Mouse (Mus musculus) kidney, postnatal 0 days (tissue): ENCODE results near the gene Prkca. TPM values are rescaled to one million over a fixed set of nuclear protein-coding genes. Genes with fewer than 3 reads are reported as not detected.

ENCODE experiments used
- ATAC-seq: fragments of 200-750 bp; cut with Nextera tagmentation; replicated peaks from 2 replicates; pipeline ENCODE4 v1.8.0; 2017; ENCODE audit warnings: low read depth, moderate number of reproducible peaks, moderate TSS enrichment, moderate library complexity; ENCODE audit not compliant: low FRiP score
- DNase-seq: peaks from one replicate; pipeline ENCODE4 v3.0.0-alpha.2; 2016; ENCODE audit warnings: low spot score
- H3K27ac ChIP-seq: fragments of 300-500 bp; sonication (generic); 2 replicates; pipeline ENCODE4 v1.5.1; 2014; ENCODE audit warnings: mild to moderate bottlenecking
- H3K27me3 ChIP-seq: fragments of 300-500 bp; sonication (generic); 2 replicates; pipeline ENCODE4 v1.6.1; 2014; ENCODE audit warnings: low read length, mixed read lengths; ENCODE audit not compliant: insufficient read depth
- H3K36me3 ChIP-seq: fragments of 300-500 bp; sonication (generic); 2 replicates; pipeline ENCODE4 v1.6.1; 2014; ENCODE audit warnings: low read length, mixed read lengths; ENCODE audit not compliant: insufficient read depth
- H3K4me1 ChIP-seq: fragments of 300-500 bp; sonication (generic); replicated peaks from 2 replicates; pipeline ENCODE4 v1.6.1; 2014; ENCODE audit warnings: antibody characterized with exemption, low read length, mixed read lengths; ENCODE audit not compliant: insufficient read depth
- H3K4me2 ChIP-seq: fragments of 300-500 bp; sonication (generic); 2 replicates; pipeline ENCODE4 v1.6.1; 2014; ENCODE audit warnings: mild to moderate bottlenecking, low read length, moderate library complexity, mixed read lengths
- H3K4me3 ChIP-seq: fragments of 300-500 bp; sonication (generic); replicated peaks from 2 replicates; pipeline ENCODE4 v1.5.1; 2014; ENCODE audit warnings: low read depth, low read length
- H3K9ac ChIP-seq: fragments of 300-500 bp; sonication (generic); 2 replicates; pipeline ENCODE4 v1.6.1; 2014; ENCODE audit warnings: low read depth, low read length
- H3K9me3 ChIP-seq: fragments of 300-500 bp; sonication (generic); replicated peaks from 2 replicates; pipeline ENCODE4 v1.6.1; 2016; ENCODE audit warnings: low read length, inconsistent platforms, mixed read lengths
- CTCF ChIP-seq: IDR thresholded peaks from 2 replicates; pipeline ENCODE4 v1.5.1; 2016; ENCODE audit warnings: antibody characterized with exemption, low read depth, mild to moderate bottlenecking, moderate library complexity
- WGBS: fragments of 180-500 bp; shearing (Covaris S2); extraction: QIAGEN DNeasy Blood & Tissue Kit; methylation state at CpG from one replicate; pipeline ENCODE4 v1.1.7; 2014; 5-methylcytosine and 5-hydroxymethylcytosine counted together
- polyA plus RNA-seq: library from polyadenylated mRNA; unstranded; fragments of >200 nt; fragmentation: Nextera tagmentation; extraction: Ambion mirVana; gene quantifications from 2 replicates; pipeline ENCODE4 v1.2.1, GENCODE M21; 2015

The Prkca gene
- polyA plus RNA-seq, 1 experiment from 2014 or later: 9.3 TPM

GRCm38 (mm10) chr11:108240924-108241498, 102.7 kb downstream of the Prkca start:
- no peak for TF ChIP-seq CTCF
- WGBS: 67% methylated on average over 11 of the region's 11 CpGs
- no peaks in the 10 kb centered on the region for H3K36me3 ChIP-seq
- no peaks in the 10 kb centered on the region for H3K27me3 ChIP-seq
- no peak overlapping the region for H3K4me2 ChIP-seq
- H3K4me1 ChIP-seq: peaks cover 13% of the 10 kb centered on the region; the same call in 1 of the 2 replicates
- no peak overlapping the region for H3K9ac ChIP-seq
- H3K9me3 ChIP-seq: no peaks in the 10 kb centered on the region
- DNase-seq: no peak
- no peak for ATAC-seq
- no peak overlapping the region for H3K27ac ChIP-seq
- H3K4me3 ChIP-seq: no peak overlapping the region

GRCm38 (mm10) chr11:108239173-108239572, 104.6 kb downstream of the Prkca start:
- no peaks in the 10 kb centered on the region for H3K36me3 ChIP-seq
- H3K27ac ChIP-seq: no peak overlapping the region
- no peaks in the 10 kb centered on the region for H3K27me3 ChIP-seq
- peaks cover 17% of the 10 kb centered on the region; the same call in 1 of the 2 replicates for H3K4me1 ChIP-seq
- H3K9me3 ChIP-seq: no peaks in the 10 kb centered on the region
- ATAC-seq (no peak), DNase-seq (peak; percentile 63)
- H3K9ac ChIP-seq: no peak overlapping the region
- no peak overlapping the region for H3K4me2 ChIP-seq
- WGBS: 44% methylated on average over 4 of the region's 4 CpGs
- H3K4me3 ChIP-seq: no peak overlapping the region
- no peak for TF ChIP-seq CTCF

- H3K4me2 ChIP-seq: no peak overlapping the region
- TF ChIP-seq CTCF: no peak
- no peaks in the 10 kb centered on the region for H3K27me3 ChIP-seq
- DNase-seq: no peak
- H3K9me3 ChIP-seq: no peaks in the 10 kb centered on the region
- WGBS: 32% methylated on average over 10 of the region's 10 CpGs
- no peaks in the 10 kb centered on the region for H3K36me3 ChIP-seq
- ATAC-seq: no peak
- H3K27ac ChIP-seq: 0 out of 2 replicates have a peak overlapping the region, but pooled peaks have one; percentile 36
- H3K4me1 ChIP-seq: peaks cover 17% of the 10 kb centered on the region; the same call in 1 of the 2 replicates
- no peak overlapping the region for H3K4me3 ChIP-seq
- no peak overlapping the region for H3K9ac ChIP-seq
Observed at GRCm38 (mm10) chr11:108236754-108237428, 106.8 kb downstream of the Prkca start.

GRCm38 (mm10) chr11:108236195-108236594, 107.5 kb downstream of the Prkca start:
- H3K4me2 ChIP-seq: no peak overlapping the region
- H3K4me1 ChIP-seq: peaks cover 17% of the 10 kb centered on the region; the same call in 1 of the 2 replicates
- no peak overlapping the region for H3K4me3 ChIP-seq
- H3K9me3 ChIP-seq: no peaks in the 10 kb centered on the region
- no peak for DNase-seq
- TF ChIP-seq CTCF: no peak
- no peak overlapping the region for H3K9ac ChIP-seq
- H3K36me3 ChIP-seq: no peaks in the 10 kb centered on the region
- no peaks in the 10 kb centered on the region for H3K27me3 ChIP-seq
- no peak overlapping the region for H3K27ac ChIP-seq
- WGBS: 23% methylated on average over 2 of the region's 2 CpGs
- ATAC-seq: no peak

GRCm38 (mm10) chr11:108235081-108235703, 108.5 kb downstream of the Prkca start:
- no peak for DNase-seq
- WGBS: 72% methylated on average over 5 of the region's 5 CpGs
- Histone ChIP-seq H3K36me3 (no peaks in the 10 kb centered on the region), H3K4me1 (peaks cover 12% of the 10 kb centered on the region; the same call in 1 of the 2 replicates), H3K4me3 (no peak overlapping the region), H3K9ac (no peak overlapping the region), H3K9me3 (no peaks in the 10 kb centered on the region), H3K27ac (no peak overlapping the region), H3K27me3 (no peaks in the 10 kb centered on the region), H3K4me2 (no peak overlapping the region)
- TF ChIP-seq CTCF: no peak
- no peak for ATAC-seq

GRCm38 (mm10) chr11:108233015-108233414, 110.7 kb downstream of the Prkca start:
- DNase-seq (no peak), ATAC-seq (no peak)
- Histone ChIP-seq H3K9me3 (no peaks in the 10 kb centered on the region), H3K4me3 (no peak overlapping the region), H3K36me3 (no peaks in the 10 kb centered on the region), H3K4me1 (peaks cover 12% of the 10 kb centered on the region; the same call in 1 of the 2 replicates), H3K4me2 (no peak overlapping the region), H3K9ac (no peak overlapping the region), H3K27me3 (no peaks in the 10 kb centered on the region), H3K27ac (no peak overlapping the region)
- no peak for TF ChIP-seq CTCF
- WGBS: 69% methylated on average over 5 of the region's 5 CpGs
